Mouse (Mus musculus) effector memory CD4-positive, alpha-beta T cell, adult 7 months (primary cell): ENCODE results near the gene Ltb. TPM values are rescaled to one million over a fixed set of nuclear protein-coding genes. Genes with fewer than 3 reads are reported as not detected.

Source experiments
- polyA plus RNA-seq: library from polyadenylated mRNA; unstranded; fragments of 100-300 nt; shearing (Covaris generic); gene quantifications from one replicate; pipeline ENCODE4 v1.2.1, GENCODE M21; 2017

Ltb gene
- polyA plus RNA-seq, result 1,113 TPM

DNA sequence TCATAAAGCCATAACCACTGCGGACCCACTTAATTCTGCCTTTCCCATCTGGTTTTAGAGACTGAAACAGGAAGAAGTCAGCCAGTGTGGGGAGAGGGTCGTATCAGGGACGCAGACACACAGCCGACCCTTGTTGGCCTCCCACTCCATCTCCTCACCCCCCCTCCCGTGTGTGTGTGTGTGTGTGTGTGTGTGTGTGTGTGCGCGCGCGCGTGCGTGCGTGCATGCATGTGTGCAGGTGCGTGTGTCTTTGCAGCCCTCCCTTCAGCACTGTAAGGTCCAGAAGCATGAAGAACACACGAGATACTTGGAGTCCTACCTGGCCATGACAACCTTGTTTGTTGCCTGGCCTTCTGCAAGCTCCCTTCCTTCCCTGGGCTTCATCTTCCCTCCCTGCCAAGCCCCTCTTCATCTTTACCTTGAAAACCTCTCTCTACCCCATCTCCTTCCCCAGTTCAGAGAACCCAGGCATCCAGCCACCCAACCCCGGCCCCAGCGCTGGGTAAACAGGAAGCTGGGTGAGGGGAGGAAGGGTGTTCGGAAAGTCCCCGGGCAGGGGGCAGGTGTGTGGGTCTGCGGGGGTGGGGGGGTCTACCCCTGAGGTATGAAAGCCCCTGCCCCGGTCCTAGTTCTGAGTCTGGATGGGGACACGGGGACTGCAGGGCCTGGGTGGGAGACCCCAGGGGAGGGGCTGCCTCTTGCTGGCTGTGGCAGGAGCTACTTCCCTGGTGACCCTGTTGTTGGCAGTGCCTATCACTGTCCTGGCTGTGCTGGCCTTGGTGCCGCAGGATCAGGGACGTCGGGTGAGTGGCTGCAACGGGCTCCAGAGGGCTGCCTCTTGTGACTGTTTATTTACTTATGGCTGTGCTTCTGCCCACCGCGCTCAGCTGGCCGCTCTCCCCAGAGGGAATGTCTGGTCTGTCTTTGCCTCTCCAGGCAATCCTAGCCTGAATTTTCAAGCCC lies at the start of gene Ltb:
TSS of gene Ltb (plus strand) at position 559 of the 963 bp plus-strand sequence.

DNA sequence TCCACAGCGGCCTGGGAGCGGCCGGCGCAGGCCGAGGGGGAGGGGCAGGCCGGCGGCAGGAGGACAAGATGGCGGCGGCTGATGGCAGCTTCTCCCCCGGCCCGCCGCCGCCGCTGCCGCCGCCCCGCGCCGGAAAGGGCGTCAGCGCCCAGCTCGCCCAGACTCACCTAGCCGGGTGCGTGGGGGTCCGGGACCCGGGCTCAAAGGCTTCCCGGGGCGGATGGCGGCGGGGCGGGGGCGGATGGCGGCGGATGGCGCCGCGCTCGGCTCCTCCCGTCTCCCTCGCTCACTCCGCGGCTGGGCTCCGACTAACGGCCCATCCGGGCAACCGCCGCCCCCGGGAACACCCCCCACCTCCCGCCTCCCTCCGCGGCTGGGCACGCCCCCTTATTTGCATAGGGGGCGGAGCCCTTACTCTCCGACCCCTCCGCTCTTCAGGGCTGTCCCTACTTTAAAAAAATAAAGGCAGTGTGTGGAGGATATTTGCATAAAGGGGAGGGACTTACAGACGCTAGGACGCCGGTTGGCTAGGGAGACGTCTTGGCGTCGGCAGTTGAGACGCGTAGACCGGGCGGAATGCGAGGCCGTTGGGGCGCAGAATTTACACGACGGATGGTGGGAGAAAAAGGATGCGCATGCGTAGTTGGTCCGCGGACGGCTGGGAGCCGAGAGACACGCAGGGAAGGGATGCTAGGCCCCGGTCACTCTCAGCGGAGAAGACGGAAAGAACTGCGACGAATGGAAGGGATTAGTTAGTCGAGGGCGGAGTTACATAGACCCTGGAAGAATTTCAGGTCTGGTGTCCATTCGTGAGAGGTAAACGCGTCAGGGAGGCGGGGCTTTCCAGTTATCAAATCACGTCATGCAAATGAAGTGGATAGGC lies 29.4 kb upstream of the Ltb start, which contains the start of gene Prrc2a:
TSS of gene Prrc2a (minus strand) at position 330 of the 883 bp plus-strand sequence.

DNA sequence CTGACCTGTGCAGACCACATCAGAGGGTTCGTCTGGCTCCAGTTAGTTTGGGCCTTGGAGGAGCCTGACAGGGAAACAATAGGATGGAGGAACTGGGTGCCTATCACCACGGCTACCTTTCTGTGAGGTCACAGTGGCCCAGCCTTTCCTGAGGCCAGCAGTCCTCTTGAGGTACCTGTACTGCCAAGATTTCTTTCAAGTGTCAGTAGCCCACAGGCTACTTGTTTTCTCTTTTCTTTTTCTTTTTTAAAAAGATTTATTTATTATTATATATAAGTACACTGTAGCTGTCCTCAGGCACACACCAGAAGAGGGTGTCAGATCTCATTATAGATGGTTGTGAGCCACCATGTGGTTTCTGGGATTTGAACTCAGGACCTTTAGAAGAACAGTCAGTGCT lies 18.3 kb upstream of the Ltb start, which contains the start of gene Aif1:
TSS of gene Aif1 (minus strand) at position 101 of the 400 bp plus-strand sequence.

DNA sequence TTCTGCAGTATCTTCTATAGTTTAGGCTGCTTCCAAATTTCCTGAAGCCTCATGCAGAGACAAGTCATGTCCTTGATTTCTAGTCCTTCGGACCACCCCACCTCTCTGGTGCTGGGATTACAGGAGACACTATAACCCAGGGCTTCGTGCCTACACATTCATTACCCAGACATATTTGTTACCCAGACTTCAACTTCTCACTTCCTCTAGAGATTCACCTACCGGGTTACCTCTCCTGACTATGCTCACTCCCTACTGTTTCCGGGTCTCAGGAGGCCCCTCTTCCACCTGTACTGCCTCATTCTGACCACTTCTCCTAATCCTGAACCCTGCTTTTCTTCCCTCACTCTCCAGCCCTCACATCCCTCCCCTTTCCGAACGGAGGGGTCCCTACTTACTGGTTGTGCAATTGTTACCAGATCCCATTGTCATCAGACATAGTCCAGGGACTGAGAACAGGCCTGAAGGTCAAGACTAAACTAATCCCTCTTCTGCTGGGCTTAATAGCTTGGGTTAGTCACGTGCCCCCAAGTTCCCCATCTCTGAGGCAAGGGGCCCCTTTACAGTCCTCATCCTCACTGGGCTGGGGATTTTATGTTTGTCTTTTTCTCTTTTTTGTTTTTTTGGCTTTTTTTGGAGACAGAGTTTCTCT lies 6.2 kb upstream of the Ltb start, which contains the start of gene Lst1:
TSS of gene Lst1 (minus strand) at position 481 of the 652 bp plus-strand sequence.

DNA sequence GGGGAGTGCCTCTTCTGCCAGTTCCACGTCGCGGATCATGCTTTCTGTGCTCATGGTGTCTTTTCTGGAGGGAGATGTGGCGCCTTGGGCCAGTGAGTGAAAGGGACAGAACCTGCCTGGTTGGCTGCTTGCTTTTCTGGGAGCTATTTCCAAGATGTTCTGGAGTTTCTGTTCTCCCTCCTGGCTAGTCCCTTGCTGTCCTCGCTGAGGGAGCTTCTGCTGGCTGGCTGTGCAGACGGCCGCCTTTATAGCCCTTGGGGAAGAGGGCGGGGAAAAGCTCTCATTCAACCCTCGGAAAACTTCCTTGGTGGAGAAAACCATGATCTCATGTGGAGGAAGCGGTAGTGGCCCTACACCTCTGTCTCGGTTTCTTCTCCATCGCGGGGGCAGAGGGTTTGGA lies 7.5 kb downstream of the Ltb start, which contains the start of gene Tnf:
TSS of gene Tnf (minus strand) at position 221 of the 400 bp plus-strand sequence.

DNA sequence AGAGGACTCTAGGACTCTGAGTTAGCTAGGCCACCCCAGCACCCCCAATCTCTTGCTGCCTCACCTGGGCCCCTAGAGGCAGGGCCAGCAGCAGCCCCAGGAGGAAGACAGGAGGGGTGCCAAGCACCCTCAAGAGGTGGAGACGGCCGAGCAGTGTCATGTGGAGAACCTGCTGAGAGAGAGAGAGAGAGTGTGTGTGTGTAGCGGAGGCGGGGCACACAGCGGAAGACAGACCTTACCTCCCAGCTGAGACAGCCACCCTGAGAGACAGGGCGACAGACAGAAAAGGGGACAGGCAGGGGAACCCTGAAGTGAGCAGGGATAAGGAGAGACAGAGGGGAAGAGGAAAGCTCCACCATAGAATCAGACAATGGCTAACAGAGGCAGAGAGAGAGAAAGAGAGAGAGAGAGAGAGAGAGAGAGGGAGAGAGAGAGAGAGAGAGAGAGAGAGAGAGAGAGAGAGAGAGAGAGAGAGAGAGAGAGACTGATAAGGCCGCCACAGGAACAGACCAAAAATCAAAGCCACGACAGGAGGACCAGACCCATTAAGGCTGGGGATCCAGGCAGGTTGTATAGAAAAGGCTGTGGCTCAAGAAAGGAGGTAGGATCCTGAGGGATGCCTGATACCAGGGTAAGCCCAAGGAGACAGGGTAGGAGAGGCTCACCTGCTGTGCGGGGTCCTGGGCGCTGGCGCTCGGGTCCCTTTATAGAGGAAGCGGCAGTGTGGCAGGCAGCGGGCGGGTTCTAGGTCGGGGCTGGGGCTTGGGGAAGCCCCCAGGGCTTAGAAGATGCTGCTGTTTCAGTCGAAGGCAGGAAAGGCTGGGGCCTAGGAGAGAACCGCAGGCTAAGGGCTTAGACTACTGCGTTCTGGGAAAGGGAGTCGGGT lies 10.5 kb downstream of the Ltb start, which contains the start of gene Lta:
TSS of gene Lta (minus strand) at position 858 of the 886 bp plus-strand sequence.

DNA sequence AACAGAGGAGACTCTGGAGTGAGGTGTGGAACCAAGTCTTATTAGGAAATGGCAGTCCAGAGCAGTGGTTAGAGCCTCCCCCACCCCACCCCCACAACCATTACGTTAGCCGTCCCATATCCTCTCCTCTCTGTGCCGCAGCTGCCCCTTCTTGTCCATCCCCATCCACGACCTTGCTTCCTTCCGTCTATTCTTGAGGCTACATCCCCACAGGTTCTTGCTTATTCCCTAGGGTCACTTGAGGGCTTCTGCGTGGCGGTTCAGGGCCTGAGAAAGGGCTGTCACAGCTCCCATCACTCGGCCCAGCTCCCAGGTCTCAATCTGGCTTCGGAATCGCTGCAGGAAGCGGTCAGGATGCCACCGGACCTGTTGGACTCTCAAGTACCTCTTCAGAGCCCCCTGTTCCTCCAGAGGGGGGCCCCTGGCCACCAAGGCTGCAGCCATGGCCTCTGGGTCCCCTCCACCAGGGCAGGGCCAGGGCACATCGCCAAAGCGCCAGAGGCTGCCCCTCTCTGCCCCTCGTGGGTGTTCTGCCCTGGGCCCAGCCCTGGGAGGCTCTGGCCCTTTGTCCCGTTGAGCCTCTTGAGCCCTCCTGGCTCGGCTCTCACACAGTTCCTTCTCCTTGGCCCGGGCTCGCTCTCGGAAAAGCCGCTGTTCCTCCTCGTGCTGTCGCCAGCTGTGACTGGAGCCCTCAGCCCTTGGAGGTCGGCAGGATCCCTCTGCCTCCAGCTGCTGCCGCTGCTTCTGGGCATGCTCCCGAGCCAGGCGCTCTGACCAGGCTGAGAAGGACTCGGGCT lies 26.1 kb downstream of the Ltb start, which contains the start of gene Gm16181:
TSS of gene Gm16181 (plus strand) at position 679 of the 797 bp plus-strand sequence.

DNA sequence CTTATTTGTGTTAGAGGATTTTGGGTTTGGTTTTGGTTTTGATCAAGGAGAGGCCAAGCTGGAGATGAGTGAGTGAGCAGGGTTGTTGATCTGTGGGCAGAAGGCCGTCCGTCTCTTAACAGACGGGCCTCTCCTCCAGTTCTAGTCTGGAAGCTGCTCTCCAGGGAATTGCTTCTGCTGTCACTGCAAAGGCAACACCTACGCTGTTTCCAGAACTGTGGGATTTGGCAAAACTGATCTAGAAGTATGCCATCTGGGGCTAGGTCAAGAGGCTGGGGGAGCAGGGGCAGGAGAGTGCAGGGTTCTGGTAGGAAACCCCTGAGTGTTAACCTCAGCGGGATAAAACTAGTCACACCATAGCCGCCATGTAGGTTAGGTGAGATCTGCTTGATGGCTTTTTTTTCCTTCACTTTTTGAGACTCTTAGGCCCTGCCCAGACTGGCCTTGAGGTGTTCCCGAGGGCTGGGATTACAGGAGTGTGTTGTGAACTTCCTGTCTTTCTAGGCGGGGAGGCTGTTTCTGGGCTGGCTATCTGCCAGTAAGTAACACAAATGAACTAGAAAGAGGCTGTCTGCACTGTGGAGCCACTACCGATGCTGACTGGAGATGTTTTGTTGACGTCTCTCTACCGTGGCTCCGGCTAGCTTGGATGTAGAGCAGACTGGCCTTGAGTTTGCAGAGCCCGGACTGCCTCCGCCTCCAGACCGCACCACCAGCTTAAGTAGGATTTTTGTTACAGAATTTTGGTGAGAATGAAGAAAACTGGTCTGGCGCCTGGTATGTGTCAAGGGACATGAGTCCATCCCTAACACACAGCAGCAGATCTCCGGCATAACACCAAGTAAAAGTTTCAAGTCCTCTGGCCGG lies 39.1 kb downstream of the Ltb start, which contains the start of gene Atp6v1g2:
TSS of gene Atp6v1g2 (plus strand) at position 547 of the 867 bp plus-strand sequence.

DNA sequence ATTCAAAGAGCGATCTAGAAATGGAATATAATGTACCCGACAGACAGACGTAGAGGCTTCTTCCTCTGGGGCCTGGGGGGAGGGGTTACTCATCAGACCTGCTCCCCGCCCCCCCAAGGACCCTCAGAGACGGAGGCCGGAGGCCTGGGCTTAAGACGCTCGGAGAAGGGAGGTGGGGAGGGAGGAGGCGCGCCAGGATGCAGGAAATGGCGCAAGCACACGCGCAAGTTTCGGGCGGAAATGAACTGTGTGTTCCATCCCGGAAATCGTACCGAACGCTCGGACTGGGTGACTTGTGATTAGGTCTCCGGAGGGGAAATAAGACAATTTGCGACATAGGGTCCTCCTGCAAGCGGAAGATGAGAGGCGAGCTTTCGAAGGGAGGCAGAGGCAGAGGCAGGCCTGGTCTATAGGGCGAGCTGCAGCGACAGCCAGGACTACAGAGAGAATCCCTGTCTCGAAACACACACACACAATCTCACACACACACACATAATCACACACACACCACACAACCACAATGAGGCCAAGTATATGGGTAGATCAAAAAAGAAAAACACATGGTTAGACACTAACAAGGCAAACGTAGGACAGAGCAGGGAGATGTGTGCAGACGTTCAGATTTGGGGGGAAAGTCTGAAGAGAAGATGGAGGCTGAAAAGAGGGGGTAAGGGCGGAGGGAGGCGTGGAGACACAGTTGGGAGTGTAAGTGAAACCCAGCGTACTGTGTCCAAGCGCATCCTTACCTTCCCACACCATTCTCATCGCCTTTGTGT lies 41.6 kb downstream of the Ltb start, which contains the start of gene Nfkbil1:
TSS of gene Nfkbil1 (minus strand) at position 179 of the 776 bp plus-strand sequence.

DNA sequence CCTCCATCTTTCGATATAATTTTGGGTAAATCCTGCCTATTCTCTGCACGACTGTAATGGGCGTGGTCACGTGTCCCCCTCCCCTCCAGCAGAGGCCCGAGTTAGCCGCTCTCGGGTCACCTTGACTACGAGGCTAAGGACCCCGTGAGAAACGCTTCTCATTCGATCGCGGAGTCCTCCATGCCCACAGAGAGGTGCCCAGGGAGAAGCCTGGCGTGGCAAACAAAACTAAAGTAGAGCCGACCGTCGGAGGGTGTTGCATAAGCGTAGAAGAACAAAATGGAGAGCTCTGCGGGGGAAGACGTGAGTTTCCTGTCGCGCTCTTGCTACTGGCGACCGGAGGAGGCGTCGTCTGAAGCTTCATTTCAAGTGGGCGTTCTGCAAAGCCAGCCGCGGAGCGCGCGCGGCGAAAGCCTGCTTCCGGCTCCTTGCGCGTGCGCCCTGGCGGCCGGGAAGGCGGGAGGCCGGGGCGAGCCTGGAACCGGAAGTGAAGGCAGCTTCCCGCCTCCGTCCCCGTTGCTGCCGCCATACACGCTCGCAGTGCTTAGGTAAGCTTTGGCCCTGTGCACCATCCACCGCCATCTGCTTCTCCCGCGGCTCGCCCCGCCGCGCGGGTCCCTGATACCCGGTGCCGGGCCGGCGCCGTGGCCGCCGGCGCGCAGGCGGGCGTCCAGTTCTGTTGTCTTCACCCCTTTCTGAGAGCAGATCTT lies 47.2 kb downstream of the Ltb start, which contains the start of gene Ddx39b:
TSS of gene Ddx39b (plus strand) at position 442 of the 710 bp plus-strand sequence.

Other genes starting within 250 kb of the Ltb start
- 1,521 TPM for gene Hspa1b, start 235.2 kb upstream of the Ltb start, polyA plus RNA-seq
- gene Gm20481, start 224.5 kb upstream of the Ltb start, polyA plus RNA-seq, result 90.8 TPM
- gene Hspa1a, start 222.3 kb upstream of the Ltb start, polyA plus RNA-seq, result 909 TPM
- not detected for gene Hspa1l, start 221.7 kb upstream of the Ltb start, polyA plus RNA-seq
- gene Lsm2, start 212.6 kb upstream of the Ltb start, polyA plus RNA-seq, result 50.0 TPM
- 214 TPM for gene Vars, start 193.5 kb upstream of the Ltb start, polyA plus RNA-seq
- 0.37 TPM for gene Vwa7, start 177.9 kb upstream of the Ltb start, polyA plus RNA-seq
- not detected for gene Sapcd1, start 166.4 kb upstream of the Ltb start, polyA plus RNA-seq
- gene Msh5, start 147.7 kb upstream of the Ltb start, polyA plus RNA-seq, result 2.2 TPM
- 334 TPM for gene Clic1, start 144.5 kb upstream of the Ltb start, polyA plus RNA-seq
- 0.85 TPM for gene Ddah2, start 135.4 kb upstream of the Ltb start, polyA plus RNA-seq
- not detected for gene Ly6g6c, start 129.1 kb upstream of the Ltb start, polyA plus RNA-seq
- gene Mpig6b, start 128.3 kb upstream of the Ltb start, polyA plus RNA-seq, result not detected
- gene Ly6g6e, start 117.5 kb upstream of the Ltb start, polyA plus RNA-seq, result not detected
- gene Ly6g6d, start 116.4 kb upstream of the Ltb start, polyA plus RNA-seq, result not detected
- gene Ly6g6f, start 108.8 kb upstream of the Ltb start, polyA plus RNA-seq, result not detected
- 79.3 TPM for gene Abhd16a, start 105.2 kb upstream of the Ltb start, polyA plus RNA-seq
- gene Ly6g5c, start 86.2 kb upstream of the Ltb start, polyA plus RNA-seq, result not detected
- gene Ly6g5b, start 79.0 kb upstream of the Ltb start, polyA plus RNA-seq, result 1.8 TPM
- 65.3 TPM for gene Gpank1, start 73.0 kb upstream of the Ltb start, polyA plus RNA-seq
- 223 TPM for gene Csnk2b, start 72.4 kb upstream of the Ltb start, polyA plus RNA-seq
- 1.7 TPM for gene D17H6S53E, start 68.1 kb upstream of the Ltb start, polyA plus RNA-seq
- gene Apom, start 62.4 kb upstream of the Ltb start, polyA plus RNA-seq, result not detected
- 56.5 TPM for gene Bag6, start 59.3 kb upstream of the Ltb start, polyA plus RNA-seq
- 24.5 TPM for gene Prrc2a, start 29.5 kb upstream of the Ltb start, polyA plus RNA-seq
- not detected for gene Aif1, start 18.4 kb upstream of the Ltb start, polyA plus RNA-seq
- gene Lst1, start 6.0 kb upstream of the Ltb start, polyA plus RNA-seq, result 4.4 TPM
- gene Tnf, start 7.6 kb downstream of the Ltb start, polyA plus RNA-seq, result 156 TPM
- 55.4 TPM for gene Lta, start 10.9 kb downstream of the Ltb start, polyA plus RNA-seq
- not detected for gene Gm16181, start 26.4 kb downstream of the Ltb start, polyA plus RNA-seq
- 4.8 TPM for gene Atp6v1g2, start 39.2 kb downstream of the Ltb start, polyA plus RNA-seq
- gene Nfkbil1, start 41.4 kb downstream of the Ltb start, polyA plus RNA-seq, result 15.0 TPM
- 149 TPM for gene Ddx39b, start 47.3 kb downstream of the Ltb start, polyA plus RNA-seq
- 6,702 TPM for gene H2-D1, start 68.3 kb downstream of the Ltb start, polyA plus RNA-seq
- gene H2-Q1, start 126.0 kb downstream of the Ltb start, polyA plus RNA-seq, result 0.89 TPM
- gene H2-Q2, start 147.8 kb downstream of the Ltb start, polyA plus RNA-seq, result 19.2 TPM
- 42.4 TPM for gene H2-Q4, start 185.2 kb downstream of the Ltb start, polyA plus RNA-seq
- 1,228 TPM for gene H2-Q6, start 230.4 kb downstream of the Ltb start, polyA plus RNA-seq
- gene H2-Q7, start 244.7 kb downstream of the Ltb start, polyA plus RNA-seq, result 3,053 TPM